Mouse (Mus musculus) spleen, adult 2 months (tissue): ENCODE data around the gene Usp13.

Experiments
- CTCF ChIP-seq: fragments of 200-500 bp; IDR thresholded peaks from 2 replicates; pipeline ENCODE4 v1.5.1; 2011; ENCODE audit warnings: mild to moderate bottlenecking, inconsistent platforms; ENCODE audit not compliant: insufficient read depth, insufficient read length, insufficient replicate concordance; ENCODE audit errors: extremely low read depth
- POLR2A ChIP-seq: fragments of 200-500 bp; IDR thresholded peaks from 2 replicates; pipeline ENCODE4 v1.6.1; 2011; ENCODE audit warnings: low read depth, low read length, inconsistent platforms

DNA sequence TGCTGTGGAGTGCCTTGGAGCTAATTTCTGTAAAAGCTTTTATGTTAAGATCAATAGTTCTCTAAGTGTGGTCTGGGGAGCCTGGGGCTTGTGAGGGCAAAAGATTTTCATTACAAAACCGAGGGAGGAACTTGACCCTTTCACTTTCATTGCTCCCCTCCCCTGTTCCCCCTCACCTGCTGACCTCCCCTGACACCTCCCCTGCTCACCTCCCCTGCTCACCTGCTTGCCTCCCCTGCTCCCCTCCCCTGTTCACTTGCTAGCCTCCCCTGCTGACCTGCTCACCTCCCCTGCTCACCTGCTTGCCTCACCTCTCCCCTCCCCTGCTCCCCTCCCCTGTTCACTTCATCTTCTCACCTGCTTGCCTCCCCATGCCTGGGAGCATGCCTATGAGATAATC lies 134.0 kb downstream of the Usp13 start:
- TF ChIP-seq CTCF (no peak), POLR2A (no peak)
